Mouse (Mus musculus) heart, embryonic 13.5 days (tissue): ENCODE measurements around the gene Trf. TPM values are rescaled to one million over a fixed set of nuclear protein-coding genes. Genes with fewer than 3 reads are reported as not detected.

Source experiments
- ATAC-seq: fragments of 200-750 bp; cut with Nextera tagmentation; 2 replicates; pipeline ENCODE4 v1.8.0; 2017; ENCODE audit warnings: moderate TSS enrichment; ENCODE audit not compliant: insufficient number of reproducible peaks, low FRiP score, low TSS enrichment; ENCODE audit errors: extremely low read depth
- H3K27ac ChIP-seq: fragments of 300-500 bp; sonication (generic); replicated peaks from 2 replicates; pipeline ENCODE4 v1.5.1; 2015; ENCODE audit warnings: moderate library complexity, mild to moderate bottlenecking, inconsistent platforms
- H3K27me3 ChIP-seq: fragments of 300-500 bp; sonication (generic); replicated peaks from 2 replicates; pipeline ENCODE4 v1.6.1; 2015; ENCODE audit warnings: mild to moderate bottlenecking, inconsistent platforms
- H3K36me3 ChIP-seq: fragments of 300-500 bp; sonication (generic); 2 replicates; pipeline ENCODE4 v1.6.1; 2015; ENCODE audit warnings: mild to moderate bottlenecking, inconsistent platforms
- H3K4me1 ChIP-seq: fragments of 300-500 bp; sonication (generic); 2 replicates; pipeline ENCODE4 v1.6.1; 2015; ENCODE audit warnings: inconsistent platforms
- H3K4me2 ChIP-seq: fragments of 300-500 bp; sonication (generic); 2 replicates; pipeline ENCODE4 v1.6.1; 2015; ENCODE audit warnings: inconsistent platforms, mild to moderate bottlenecking, moderate library complexity
- H3K4me3 ChIP-seq: fragments of 300-500 bp; sonication (generic); 2 replicates; pipeline ENCODE4 v1.5.1; 2015; ENCODE audit warnings: moderate library complexity, mild to moderate bottlenecking, inconsistent platforms
- H3K9ac ChIP-seq: fragments of 300-500 bp; sonication (generic); 2 replicates; pipeline ENCODE4 v1.6.1; 2015; ENCODE audit warnings: inconsistent platforms, mild to moderate bottlenecking, moderate library complexity
- H3K9me3 ChIP-seq: fragments of 300-500 bp; sonication (generic); 2 replicates; pipeline ENCODE4 v1.6.1; 2016; ENCODE audit warnings: inconsistent platforms
- WGBS: fragments of 180-500 bp; shearing (Covaris S2); methylation state at CpG from one replicate; pipeline ENCODE4 v1.1.7; 2015; ENCODE audit warnings: mixed read lengths; 5-methylcytosine and 5-hydroxymethylcytosine counted together
- polyA plus RNA-seq: library from polyadenylated mRNA; unstranded; fragments of >200 nt; fragmentation: Nextera tagmentation; extraction: Ambion mirVana; gene quantifications from 2 replicates; pipeline ENCODE4 v1.2.1, GENCODE M21; 2015

Gene Trf
- polyA plus RNA-seq: 45.3 and 111 TPM in 2 replicates

- H3K9ac ChIP-seq: peak within 1 kb of the TSS; percentile 70
- 38% methylated on average over 29 of the region's 29 CpGs for WGBS
- H3K36me3 ChIP-seq: no peaks in the 10 kb centered on the region
- peak within 1 kb of the TSS; percentile 35 for H3K4me3 ChIP-seq
- peaks cover 6% of the 10 kb centered on the region; the same call in 1 of the 2 replicates for H3K27me3 ChIP-seq
- H3K4me1 ChIP-seq: peaks cover 13% of the 10 kb centered on the region
- H3K4me2 ChIP-seq: peak within 1 kb of the TSS; percentile 60
- ATAC-seq: peak; percentile 19; the same call in 1 of the 2 replicates
- no peaks in the 10 kb centered on the region for H3K9me3 ChIP-seq
- peak within 1 kb of the TSS; percentile 63 for H3K27ac ChIP-seq
These were observed at the start of gene Trf, which contains the start of gene Gm20425 for GRCm38 (mm10) chr9:103230151-103230951. Gene Trf (minus strand): TSS chr9:103230444. Gene Gm20425 (minus strand): TSS chr9:103230307.

- Histone ChIP-seq H3K27ac (no peak overlapping the region), H3K9me3 (0 out of 2 replicates have a peak, but pooled peaks cover 3% of the 10 kb centered on the region), H3K27me3 (no peaks in the 10 kb centered on the region), H3K4me3 (no peak overlapping the region), H3K36me3 (no peaks in the 10 kb centered on the region), H3K9ac (no peak overlapping the region), H3K4me1 (no peaks in the 10 kb centered on the region), H3K4me2 (no peak overlapping the region)
- ATAC-seq: no peak
- WGBS: 77% methylated on average over 6 of the region's 6 CpGs
These were observed 46.6 kb upstream of the Trf start for GRCm38 (mm10) chr9:103276876-103277275.

GRCm38 (mm10) chr9:103275676-103276075 is 45.4 kb upstream of the Trf start:
- Histone ChIP-seq H3K27me3 (no peaks in the 10 kb centered on the region), H3K27ac (no peak overlapping the region), H3K4me2 (no peak overlapping the region), H3K9me3 (0 out of 2 replicates have a peak, but pooled peaks cover 2% of the 10 kb centered on the region), H3K36me3 (no peaks in the 10 kb centered on the region), H3K9ac (no peak overlapping the region), H3K4me3 (no peak overlapping the region), H3K4me1 (no peaks in the 10 kb centered on the region)
- 82% methylated on average over 1 of the region's 1 CpGs for WGBS
- ATAC-seq: no peak

GRCm38 (mm10) chr9:103274819-103275218 is 44.6 kb upstream of the Trf start:
- no peaks in the 10 kb centered on the region for H3K27me3 ChIP-seq
- H3K4me3 ChIP-seq: no peak overlapping the region
- no peaks in the 10 kb centered on the region for H3K36me3 ChIP-seq
- no peak overlapping the region for H3K9ac ChIP-seq
- WGBS: 54% methylated on average over 8 of the region's 8 CpGs
- ATAC-seq: no peak
- H3K27ac ChIP-seq: no peak overlapping the region
- no peak overlapping the region for H3K4me2 ChIP-seq
- H3K4me1 ChIP-seq: no peaks in the 10 kb centered on the region
- no peaks in the 10 kb centered on the region for H3K9me3 ChIP-seq

GRCm38 (mm10) chr9:103271104-103271503 is 40.9 kb upstream of the Trf start:
- Histone ChIP-seq H3K4me2 (no peak overlapping the region), H3K9ac (no peak overlapping the region), H3K9me3 (no peaks in the 10 kb centered on the region), H3K4me1 (no peaks in the 10 kb centered on the region), H3K27me3 (no peaks in the 10 kb centered on the region), H3K27ac (no peak overlapping the region), H3K4me3 (no peak overlapping the region), H3K36me3 (no peaks in the 10 kb centered on the region)
- ATAC-seq: no peak
- WGBS: 27% methylated on average over 4 of the region's 4 CpGs

GRCm38 (mm10) chr9:103265778-103266177 is 35.5 kb upstream of the Trf start:
- Histone ChIP-seq H3K27me3 (peaks cover 12% of the 10 kb centered on the region; the same call in 1 of the 2 replicates), H3K4me2 (no peak overlapping the region), H3K9me3 (no peaks in the 10 kb centered on the region), H3K4me1 (no peaks in the 10 kb centered on the region), H3K36me3 (no peaks in the 10 kb centered on the region), H3K4me3 (no peak overlapping the region), H3K9ac (no peak overlapping the region), H3K27ac (no peak overlapping the region)
- WGBS: 88% methylated on average over 4 of the region's 4 CpGs
- ATAC-seq: no peak

GRCm38 (mm10) chr9:103252906-103253305 is 22.7 kb upstream of the Trf start:
- Histone ChIP-seq H3K4me1 (peaks cover 11% of the 10 kb centered on the region), H3K9ac (no peak overlapping the region), H3K9me3 (peaks cover 5% of the 10 kb centered on the region), H3K27me3 (no peaks in the 10 kb centered on the region), H3K27ac (no peak overlapping the region), H3K36me3 (no peaks in the 10 kb centered on the region), H3K4me2 (no peak overlapping the region), H3K4me3 (no peak overlapping the region)
- ATAC-seq: no peak
- 70% methylated on average over 5 of the region's 5 CpGs for WGBS

GRCm38 (mm10) chr9:103248618-103249017 is 18.4 kb upstream of the Trf start:
- Histone ChIP-seq H3K9me3 (peaks cover 3% of the 10 kb centered on the region), H3K36me3 (no peaks in the 10 kb centered on the region), H3K4me3 (no peak overlapping the region), H3K4me2 (no peak overlapping the region), H3K4me1 (peaks cover 11% of the 10 kb centered on the region), H3K27me3 (peaks cover 7% of the 10 kb centered on the region), H3K27ac (no peak overlapping the region), H3K9ac (no peak overlapping the region)
- no peak for ATAC-seq
- WGBS: 23% methylated on average over 4 of the region's 4 CpGs

- no peak overlapping the region for H3K4me2 ChIP-seq
- no peak overlapping the region for H3K27ac ChIP-seq
- no peak overlapping the region for H3K9ac ChIP-seq
- no peak overlapping the region for H3K4me3 ChIP-seq
- no peaks in the 10 kb centered on the region for H3K36me3 ChIP-seq
- no peak for ATAC-seq
- peaks cover 7% of the 10 kb centered on the region for H3K4me1 ChIP-seq
- H3K9me3 ChIP-seq: no peaks in the 10 kb centered on the region
- peaks cover 13% of the 10 kb centered on the region for H3K27me3 ChIP-seq
- 73% methylated on average over 8 of the region's 8 CpGs for WGBS
These were observed 16.4 kb upstream of the Trf start for GRCm38 (mm10) chr9:103246526-103247168.

- no peak overlapping the region for H3K4me2 ChIP-seq
- peaks cover 4% of the 10 kb centered on the region for H3K4me1 ChIP-seq
- ATAC-seq: no peak
- H3K36me3 ChIP-seq: no peaks in the 10 kb centered on the region
- no peak overlapping the region for H3K9ac ChIP-seq
- H3K4me3 ChIP-seq: no peak overlapping the region
- H3K9me3 ChIP-seq: no peaks in the 10 kb centered on the region
- H3K27ac ChIP-seq: no peak overlapping the region
- H3K27me3 ChIP-seq: peaks cover 17% of the 10 kb centered on the region
- 88% methylated on average over 4 of the region's 4 CpGs for WGBS
These were observed 13.4 kb upstream of the Trf start for GRCm38 (mm10) chr9:103243640-103244039.

- WGBS: 65% methylated on average over 2 of the region's 2 CpGs
- H3K4me3 ChIP-seq: no peak overlapping the region
These were observed 11.0 kb upstream of the Trf start for GRCm38 (mm10) chr9:103241206-103241605.

More at GRCm38 (mm10) chr9:103241206-103241605, 11.0 kb upstream of the Trf start:
- no peaks in the 10 kb centered on the region for H3K36me3 ChIP-seq
- no peak overlapping the region for H3K4me2 ChIP-seq
- 0 out of 2 replicates have a peak, but pooled peaks cover 9% of the 10 kb centered on the region for H3K27me3 ChIP-seq
- H3K9ac ChIP-seq: no peak overlapping the region
- ATAC-seq: no peak
- H3K4me1 ChIP-seq: no peaks in the 10 kb centered on the region
- no peak overlapping the region for H3K27ac ChIP-seq
- no peaks in the 10 kb centered on the region for H3K9me3 ChIP-seq
